In genomic region chr4:128428303-128429107, GRCm38 (mm10) we compare ENCODE assay signal across 8 mouse cellular contexts.
DNase-seq lines count a peak whose midpoint lies in the region; ATAC-seq lines count a peak whose summit lies in the region.
"Had no signal": no experiment of that assay in that cellular context is flagged by ENCODE, and none has a peak within 500 bp of the region (broad histone marks: within the 10 kb centered on the region; RNA-seq: fewer than 3 reads in every experiment).

No protein-coding gene starts in this region.

- WGBS in forebrain, embryonic 13.5 days, result 26% methylated on average over 18 of the region's 18 CpGs
- WGBS in hindbrain, embryonic 11.5 days, result 66% methylated on average over 18 of the region's 18 CpGs
- WGBS in neural tube, embryonic 14.5 days, result 34% methylated on average over 18 of the region's 18 CpGs
- WGBS in limb, embryonic 10.5 days, result 91% methylated on average over 18 of the region's 18 CpGs

- DNase-seq in adrenal gland, postnatal 14 days, result peak; percentile 79
- DNase-seq in hindbrain, embryonic 11.5 days (ENCODE audit: low spot score), result peak; percentile 54
- peak; percentile 63 to 67 for DNase-seq in left cerebral cortex, postnatal 36 days (ENCODE audit: low spot score in 2 of 2)
- no peak for DNase-seq in limb, embryonic 10.5 days (ENCODE audit: low spot score)
- DNase-seq: liver, embryonic 13.5 days had no signal

- no peaks in the 10 kb centered on the region for H3K9me3 ChIP-seq in forebrain, embryonic 13.5 days (replicated peaks)
- no peaks in the 10 kb centered on the region for H3K9me3 ChIP-seq in hindbrain, embryonic 11.5 days (ENCODE audit: control insufficient read depth, low read length)
- no peaks in the 10 kb centered on the region for H3K9me3 ChIP-seq in neural tube, embryonic 14.5 days (ENCODE audit: control insufficient read depth, low read length)
- no peaks in the 10 kb centered on the region for H3K9me3 ChIP-seq in limb, embryonic 10.5 days (replicated peaks)

- peak; percentile 53; the same call in 1 of the 2 replicates for ATAC-seq in forebrain, embryonic 13.5 days
- ATAC-seq in hindbrain, embryonic 11.5 days (ENCODE audit: low FRiP score), result peak; percentile 59; the same call in 1 of the 2 replicates
- ATAC-seq in neural tube, embryonic 14.5 days (ENCODE audit: low read depth), result peak; percentile 68
- ATAC-seq in inflammation-experienced regulatory T-cells, adult 6 months, result no peak

- H3K27me3 ChIP-seq in forebrain, embryonic 13.5 days, result no peaks in the 10 kb centered on the region
- H3K27me3 ChIP-seq in hindbrain, embryonic 11.5 days (ENCODE audit: control insufficient read depth, insufficient read depth, low read length), result no peaks in the 10 kb centered on the region
- H3K27me3 ChIP-seq in neural tube, embryonic 14.5 days (ENCODE audit: control insufficient read depth, insufficient read depth, low read length), result no peaks in the 10 kb centered on the region
- no peaks in the 10 kb centered on the region for H3K27me3 ChIP-seq in limb, embryonic 10.5 days (ENCODE audit: low read depth, poor library complexity, severe bottlenecking)
- H3K27me3 ChIP-seq: liver, embryonic 13.5 days had no signal

- H3K4me1 ChIP-seq in forebrain, embryonic 13.5 days, result peaks cover 33% of the 10 kb centered on the region
- H3K4me1 ChIP-seq in hindbrain, embryonic 11.5 days (replicated peaks; ENCODE audit: control insufficient read depth, insufficient read depth, low read length), result no peaks in the 10 kb centered on the region
- peaks cover 14% of the 10 kb centered on the region for H3K4me1 ChIP-seq in neural tube, embryonic 14.5 days (ENCODE audit: control insufficient read depth, insufficient read depth, low read length)
- 0 out of 2 replicates have a peak, but pooled peaks cover 6% of the 10 kb centered on the region for H3K4me1 ChIP-seq in limb, embryonic 10.5 days
- H3K4me1 ChIP-seq: liver, embryonic 13.5 days had no signal

- H3K27ac ChIP-seq in forebrain, embryonic 13.5 days, result peak overlapping the region; percentile 49
- H3K27ac ChIP-seq in hindbrain, embryonic 11.5 days (ENCODE audit: low read depth, low read length), result no peak overlapping the region
- peak overlapping the region; percentile 64; the same call in 1 of the 2 replicates for H3K27ac ChIP-seq in neural tube, embryonic 14.5 days (ENCODE audit: low read depth, low read length)
- H3K27ac ChIP-seq in limb, embryonic 10.5 days, result no peak overlapping the region
- H3K27ac ChIP-seq: liver, embryonic 13.5 days had no signal

- intact Hi-C loops in left cerebral cortex, postnatal 36 days (cut with DNase I), result no loop called here

- H3K4me3 ChIP-seq in forebrain, embryonic 13.5 days, result no peak overlapping the region
- H3K4me3 ChIP-seq in hindbrain, embryonic 11.5 days (ENCODE audit: low read depth, low read length), result no peak overlapping the region
- H3K4me3 ChIP-seq in neural tube, embryonic 14.5 days (ENCODE audit: low read depth, low read length), result no peak overlapping the region
- no peak overlapping the region for H3K4me3 ChIP-seq in limb, embryonic 10.5 days
- H3K4me3 ChIP-seq: liver, embryonic 13.5 days had no signal

- peak overlapping the region; percentile 25 for H3K4me2 ChIP-seq in forebrain, embryonic 13.5 days
- no peak overlapping the region for H3K4me2 ChIP-seq in hindbrain, embryonic 11.5 days (replicated peaks; ENCODE audit: low read depth, low read length)
- no peak overlapping the region; the same call in 1 of the 2 replicates for H3K4me2 ChIP-seq in neural tube, embryonic 14.5 days (ENCODE audit: low read depth, low read length)
- H3K4me2 ChIP-seq: liver, embryonic 13.5 days had no signal

- H3K9ac ChIP-seq in forebrain, embryonic 13.5 days, result no peak overlapping the region
- H3K9ac ChIP-seq in hindbrain, embryonic 11.5 days (ENCODE audit: low read depth, low read length), result no peak overlapping the region
- H3K9ac ChIP-seq in neural tube, embryonic 14.5 days (replicated peaks; ENCODE audit: low read depth, low read length), result no peak overlapping the region
- H3K9ac ChIP-seq: liver, embryonic 13.5 days had no signal

- H3K36me3 ChIP-seq in forebrain, embryonic 13.5 days (ENCODE audit: poor library complexity, severe bottlenecking), result no peaks in the 10 kb centered on the region
- H3K36me3 ChIP-seq in hindbrain, embryonic 11.5 days (ENCODE audit: control insufficient read depth, insufficient read depth, low read length), result no peaks in the 10 kb centered on the region
- no peaks in the 10 kb centered on the region for H3K36me3 ChIP-seq in neural tube, embryonic 14.5 days (ENCODE audit: control insufficient read depth, insufficient read depth, low read length)
- H3K36me3 ChIP-seq in limb, embryonic 10.5 days, result no peaks in the 10 kb centered on the region
- H3K36me3 ChIP-seq: liver, embryonic 13.5 days had no signal

Comparison
In these comparisons a context has a peak if more than half of its experiments do, and no peak if none do; other contexts are left out.
1. H3K27ac ChIP-seq: peak in forebrain, embryonic 13.5 days (single experiment) and neural tube, embryonic 14.5 days (single experiment); none in hindbrain, embryonic 11.5 days (single experiment) and limb, embryonic 10.5 days (single experiment).